Comparison of ENCODE assay signal across 18 mouse cellular contexts in genomic region chr5:22795361-22795760, GRCm38 (mm10). TPM values are rescaled to one million over a fixed set of nuclear protein-coding genes. Genes with fewer than 3 reads are reported as not detected.
DNase-seq lines count a peak whose midpoint lies in the region.
"Had no signal": no experiment of that assay in that cellular context is flagged by ENCODE, and none has a peak within 500 bp of the region (broad histone marks: within the 10 kb centered on the region; RNA-seq: fewer than 3 reads in every experiment).

No protein-coding gene starts in this region.

- DNase-seq in frontal cortex, postnatal 36 days (ENCODE audit: low spot score in 2 of 2), result peak; percentile 1 to 4
- no peak for DNase-seq in frontal cortex, postnatal 25 days (ENCODE audit: low spot score in 2 of 2)
- peak; percentile 2 for DNase-seq in layer of hippocampus, adult 9-10 months (ENCODE audit: low spot score)
- DNase-seq in layer of hippocampus, postnatal 25 days (ENCODE audit: extremely low spot score in 1 of 2, low spot score in 1 of 2), result no peak
- DNase-seq in telencephalon, adult 2 months (ENCODE audit: low read depth, low spot score), result peak; percentile 33
- DNase-seq in urinary bladder, adult 18-20 months (ENCODE audit: low spot score in 2 of 2), result no peak
- DNase-seq: adrenal gland, adult 2 months; adrenal gland, postnatal 14 days; cerebellum, adult 18-20 months; cerebellum, adult 9-10 months; cerebellum, postnatal 14 days; gastrocnemius, postnatal 10 days; gastrocnemius, postnatal 36 days; heart, adult 2 months; heart, postnatal 14 days; heart, postnatal 4 days had no signal

RNA-seq across cellular contexts. Expression of gene Lhfpl3, which starts 49.5 kb away (rescaled TPM):
- 10 to 100 TPM; 14.9 to 16.2 TPM for total RNA-seq in layer of hippocampus, postnatal 25 days (2021)
- total RNA-seq: gastrocnemius, postnatal 36 days; granulocyte monocyte progenitor cell, adult 5-6 weeks; heart, adult 2 months; heart, postnatal 14 days; MEL had no signal

Comparison
In these comparisons a context has a peak if more than half of its experiments do, and no peak if none do; other contexts are left out.
1. DNase-seq: peak in frontal cortex, postnatal 36 days (2 of 2), layer of hippocampus, adult 9-10 months (single experiment) and telencephalon, adult 2 months (single experiment); none in frontal cortex, postnatal 25 days (0 of 2), layer of hippocampus, postnatal 25 days (0 of 2) and urinary bladder, adult 18-20 months (0 of 2).